In genomic region chr6:145012699-145013098, GRCm38 (mm10) we compare ENCODE assay signal across 13 mouse cellular contexts.
DNase-seq lines count a peak whose midpoint lies in the region; ATAC-seq and TF ChIP-seq lines count a peak whose summit lies in the region.
"Had no signal": no experiment of that assay in that cellular context is flagged by ENCODE, and none has a peak within 500 bp of the region (broad histone marks: within the 10 kb centered on the region; RNA-seq: fewer than 3 reads in every experiment).

No protein-coding gene starts in this region.

- 0 out of 2 replicates have a peak, but pooled peaks cover 4% of the 10 kb centered on the region for H3K9me3 ChIP-seq in heart, embryonic 12.5 days (replicated peaks)
- no peaks in the 10 kb centered on the region for H3K9me3 ChIP-seq in lung, postnatal 0 days (ENCODE audit: low read length)
- peaks cover 6% of the 10 kb centered on the region; the same call in 1 of the 2 replicates for H3K9me3 ChIP-seq in forebrain, embryonic 12.5 days
- H3K9me3 ChIP-seq: hindbrain, embryonic 13.5 days had no signal

- 69% methylated on average over 8 of the region's 8 CpGs for WGBS in heart, embryonic 12.5 days
- 54% methylated on average over 8 of the region's 8 CpGs for WGBS in lung, postnatal 0 days
- 81% methylated on average over 8 of the region's 8 CpGs for WGBS in forebrain, embryonic 12.5 days

- DNase-seq in heart, adult 11 months, result peak; percentile 94
- DNase-seq in lung, postnatal 0 days (ENCODE audit: low spot score), result peak; percentile 40
- no peak for DNase-seq in lung, adult 18-20 months
- peak; percentile 70 for DNase-seq in kidney, postnatal 10 days
- DNase-seq in gastrocnemius, postnatal 4 days (ENCODE audit: low spot score in 2 of 2), result no peak
- DNase-seq: cerebellum, adult 18-20 months; right cerebral cortex, postnatal 25 days; thymus, postnatal 25 days had no signal

- H3K36me3 ChIP-seq in heart, embryonic 12.5 days, result no peaks in the 10 kb centered on the region
- H3K36me3 ChIP-seq in lung, postnatal 0 days (ENCODE audit: insufficient read depth, low read length), result no peaks in the 10 kb centered on the region
- peaks cover 53% of the 10 kb centered on the region for H3K36me3 ChIP-seq in forebrain, embryonic 12.5 days (replicated peaks)

- H3K9ac ChIP-seq in heart, embryonic 12.5 days, result no peak overlapping the region
- no peak overlapping the region for H3K9ac ChIP-seq in lung, postnatal 0 days (replicated peaks; ENCODE audit: low read depth)
- no peak overlapping the region for H3K9ac ChIP-seq in forebrain, embryonic 12.5 days
- H3K9ac ChIP-seq: hindbrain, embryonic 13.5 days had no signal

- no peak for TF ChIP-seq CTCF in lung, postnatal 0 days (IDR thresholded peaks at IDR 0.05)

- H3K4me2 ChIP-seq in heart, embryonic 12.5 days, result no peak overlapping the region
- H3K4me2 ChIP-seq in lung, postnatal 0 days (replicated peaks; ENCODE audit: low read depth, low read length), result no peak overlapping the region
- no peak overlapping the region for H3K4me2 ChIP-seq in forebrain, embryonic 12.5 days
- H3K4me2 ChIP-seq: hindbrain, embryonic 13.5 days had no signal

- TF ChIP-seq EP300 in lung, postnatal 0 days (IDR thresholded peaks at IDR 0.05), result no peak

- no peak overlapping the region for H3K27ac ChIP-seq in heart, embryonic 12.5 days (ENCODE audit: poor library complexity, severe bottlenecking)
- H3K27ac ChIP-seq in lung, postnatal 0 days (ENCODE audit: low read length), result no peak overlapping the region
- no peak overlapping the region for H3K27ac ChIP-seq in forebrain, embryonic 12.5 days
- H3K27ac ChIP-seq: hindbrain, embryonic 13.5 days had no signal

- H3K27me3 ChIP-seq in heart, embryonic 12.5 days (replicated peaks), result no peaks in the 10 kb centered on the region
- H3K27me3 ChIP-seq in lung, postnatal 0 days (replicated peaks; ENCODE audit: insufficient read depth, low read length), result no peaks in the 10 kb centered on the region
- H3K27me3 ChIP-seq in forebrain, embryonic 12.5 days, result no peaks in the 10 kb centered on the region
- H3K27me3 ChIP-seq: hindbrain, embryonic 13.5 days had no signal

- H3K4me1 ChIP-seq in heart, embryonic 12.5 days (replicated peaks), result peaks cover 11% of the 10 kb centered on the region
- no peaks in the 10 kb centered on the region for H3K4me1 ChIP-seq in lung, postnatal 0 days (ENCODE audit: insufficient read depth, low read depth, low read length)
- H3K4me1 ChIP-seq in forebrain, embryonic 12.5 days, result 0 out of 2 replicates have a peak, but pooled peaks cover 4% of the 10 kb centered on the region
- H3K4me1 ChIP-seq: hindbrain, embryonic 13.5 days had no signal

- ATAC-seq in heart, embryonic 12.5 days (ENCODE audit: insufficient number of reproducible peaks, low FRiP score), result no peak
- ATAC-seq in lung, postnatal 0 days, result peak; percentile 73
- no peak for ATAC-seq in erythroid progenitor cell, adult 5-6 weeks (replicated peaks; ENCODE audit: low FRiP score, poor library complexity, severe bottlenecking)
- ATAC-seq in forebrain, embryonic 12.5 days (ENCODE audit: low FRiP score), result no peak
- ATAC-seq: midbrain, embryonic 16.5 days had no signal

- no peak overlapping the region for H3K4me3 ChIP-seq in heart, embryonic 12.5 days
- H3K4me3 ChIP-seq in lung, postnatal 0 days (ENCODE audit: low read depth, low read length), result no peak overlapping the region
- H3K4me3 ChIP-seq in forebrain, embryonic 12.5 days (replicated peaks), result no peak overlapping the region
- H3K4me3 ChIP-seq: hindbrain, embryonic 13.5 days had no signal

Comparison
In these comparisons a context has a peak if more than half of its experiments do, and no peak if none do; other contexts are left out.
1. DNase-seq: peak in heart, adult 11 months (single experiment), lung, postnatal 0 days (single experiment) and kidney, postnatal 10 days (single experiment); none in lung, adult 18-20 months (0 of 2) and gastrocnemius, postnatal 4 days (0 of 2).